Mouse (Mus musculus) liver, adult 2 months (tissue): ENCODE data around the gene 1700030J22Rik.

Experiments used
- CTCF ChIP-seq: fragments of 200-500 bp; IDR thresholded peaks from 2 replicates; pipeline ENCODE4 v1.5.1; 2011; ENCODE audit warnings: low read depth, low read length, control low read depth
- POLR2A ChIP-seq: fragments of 200-500 bp; IDR thresholded peaks from 2 replicates; pipeline ENCODE4 v1.6.1; 2011; ENCODE audit warnings: low read length, control low read depth; ENCODE audit not compliant: insufficient read depth; ENCODE audit errors: extremely low read depth

DNA sequence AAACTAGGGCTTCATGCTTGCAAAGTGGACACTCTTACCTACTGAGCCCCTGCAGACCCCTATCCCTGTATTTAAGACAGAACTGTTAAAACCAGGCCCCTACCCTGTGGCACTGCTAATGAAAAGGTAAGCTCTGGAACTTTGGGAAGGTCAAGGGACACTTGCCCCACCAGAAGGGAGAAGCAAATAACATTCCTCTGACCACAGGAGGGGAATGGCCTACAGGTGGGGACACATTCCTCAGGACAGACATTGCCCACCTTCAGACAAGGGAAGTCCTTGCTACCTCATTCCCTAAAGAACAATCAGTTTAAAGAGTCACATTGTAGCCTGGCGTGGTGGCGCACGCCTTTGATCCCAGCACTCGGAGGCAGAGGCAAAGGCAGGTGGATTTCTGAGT lies 39.1 kb upstream of the 1700030J22Rik start:
- TF ChIP-seq CTCF: no peak
- no peak for TF ChIP-seq POLR2A
